Mouse (Mus musculus) embryonic fibroblast, embryonic 13.5 days (primary cell): ENCODE results near the gene Ttc39b.

Source experiments
- CTCF ChIP-seq: IDR thresholded peaks from 2 replicates; pipeline ENCODE4 v1.5.1; 2011; ENCODE audit warnings: mild to moderate bottlenecking, control low read depth, low read length, moderate library complexity, borderline replicate concordance; ENCODE audit not compliant: insufficient read depth
- POLR2A ChIP-seq: IDR thresholded peaks from 2 replicates; pipeline ENCODE4 v1.6.1; 2011; ENCODE audit warnings: low read depth, mild to moderate bottlenecking, control low read depth, low read length, moderate library complexity

GRCm38 (mm10) chr4:83305099-83305498, 19.0 kb downstream of the Ttc39b start:
- TF ChIP-seq CTCF (no peak), POLR2A (no peak)
